Mouse (Mus musculus): Measurements from ENCODE around the gene Lrrc7.

DNA sequence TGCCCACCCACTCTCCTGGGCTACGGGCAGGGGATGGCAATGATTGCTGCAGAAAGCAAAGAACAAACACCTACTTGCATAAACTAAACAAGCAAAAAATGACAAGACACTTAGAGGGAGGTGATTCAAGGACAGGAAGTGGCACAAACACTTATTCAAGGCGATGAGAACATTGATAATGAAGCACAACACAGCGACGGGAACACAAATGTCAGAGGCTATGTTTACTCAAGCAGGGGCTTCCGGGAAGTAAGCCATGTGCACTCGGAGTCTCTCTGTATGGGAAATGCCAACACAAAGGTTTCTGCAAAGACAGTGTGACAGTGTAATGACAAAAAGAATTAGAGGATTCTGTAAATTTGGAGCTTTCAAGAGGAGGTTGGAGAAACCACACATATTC is 424.2 kb downstream of the Lrrc7 start:
- TF ChIP-seq POLR2A (IDR thresholded peaks at IDR 0.05; ENCODE audit: insufficient read depth, low read length), result no peak
- no peak for TF ChIP-seq CTCF (IDR thresholded peaks at IDR 0.05; ENCODE audit: low read depth, low read length)
- no peak for TF ChIP-seq EP300 (IDR thresholded peaks at IDR 0.05; ENCODE audit: insufficient read depth, low read depth, low read length)

Measured in ES-Bruce4 (cell line).